Mouse (Mus musculus) heart, adult 2 months (tissue): ENCODE measurements around the gene Pkm. TPM values are rescaled to one million over a fixed set of nuclear protein-coding genes. Genes with fewer than 3 reads are reported as not detected.

Source experiments
- DNase-seq, 2 experiments: peaks; one replicate each; pipeline ENCODE4 v3.0.0; 2021
- H3K27ac ChIP-seq: fragments of 200-600 bp; 2 replicates; pipeline ENCODE4 v1.8.1; 2022
- H3K27me3 ChIP-seq: fragments of 200-500 bp; 2 replicates; pipeline ENCODE4 v1.6.1; 2012; ENCODE audit warnings: mild to moderate bottlenecking, low read length, inconsistent platforms, mixed read lengths; ENCODE audit not compliant: control insufficient read depth, insufficient read depth
- H3K36me3 ChIP-seq: fragments of 200-500 bp; 2 replicates; pipeline ENCODE4 v1.6.1; 2012; ENCODE audit warnings: low read length, inconsistent platforms; ENCODE audit not compliant: control insufficient read depth, insufficient read depth
- H3K4me1 ChIP-seq: fragments of 200-500 bp; 2 replicates; pipeline ENCODE4 v1.6.1; 2011; ENCODE audit warnings: low read length; ENCODE audit not compliant: control insufficient read depth, insufficient read depth
- H3K4me3 ChIP-seq: fragments of 200-600 bp; 2 replicates; pipeline ENCODE4 v1.8.1; 2022
- H3K79me2 ChIP-seq: fragments of 200-500 bp; replicated peaks from 2 replicates; pipeline ENCODE4 v1.6.1; 2012; ENCODE audit warnings: mild to moderate bottlenecking, inconsistent platforms, low read length, moderate library complexity, mixed read lengths; ENCODE audit not compliant: control insufficient read depth, insufficient read depth
- H3K9ac ChIP-seq: fragments of 200-500 bp; 2 replicates; pipeline ENCODE4 v1.6.1; 2012; ENCODE audit warnings: low read depth, mild to moderate bottlenecking, control low read depth, inconsistent platforms, low read length, mixed read lengths
- CTCF ChIP-seq: fragments of 200-600 bp; IDR thresholded peaks from 2 replicates; pipeline ENCODE4 v1.8.1; 2022; ENCODE audit warnings: antibody characterized with exemption, mild to moderate bottlenecking, moderate library complexity
- EP300 ChIP-seq: fragments of 200-500 bp; IDR thresholded peaks from 2 replicates; pipeline ENCODE4 v1.6.1; 2011; ENCODE audit warnings: low read depth, low read length, control low read depth; ENCODE audit not compliant: insufficient read depth
- POLR2A ChIP-seq: fragments of 200-500 bp; IDR thresholded peaks from 2 replicates; pipeline ENCODE4 v1.6.1; 2011; ENCODE audit warnings: mild to moderate bottlenecking, low read depth, low read length, control low read depth; ENCODE audit not compliant: insufficient read depth
- WGBS: fragments of 180-500 bp; shearing (Covaris S2); methylation state at CpG from one replicate; pipeline ENCODE4 v1.1.7; 2018; 5-methylcytosine and 5-hydroxymethylcytosine counted together
- intact Hi-C: fragments of 180-260 bp; cut with DNase I; formaldehyde crosslinking; loops from one replicate; pipeline ENCODE4 v1.15.1; 2025
- polyA plus RNA-seq: library from polyadenylated mRNA; depleted of rRNA; stranded (reverse); fragments of >200 nt; gene quantifications from 2 replicates; pipeline ENCODE4 v1.2.3, GENCODE M21; 2012
- total RNA-seq, 2 experiments: library from RNA; stranded (reverse); gene quantifications; 2 replicates each; pipeline ENCODE4 v1.2.3; 2021

Gene Pkm
- total and polyA plus RNA-seq, 3 experiments = 1,073 to 1,773 (median 1,081) TPM

DNA sequence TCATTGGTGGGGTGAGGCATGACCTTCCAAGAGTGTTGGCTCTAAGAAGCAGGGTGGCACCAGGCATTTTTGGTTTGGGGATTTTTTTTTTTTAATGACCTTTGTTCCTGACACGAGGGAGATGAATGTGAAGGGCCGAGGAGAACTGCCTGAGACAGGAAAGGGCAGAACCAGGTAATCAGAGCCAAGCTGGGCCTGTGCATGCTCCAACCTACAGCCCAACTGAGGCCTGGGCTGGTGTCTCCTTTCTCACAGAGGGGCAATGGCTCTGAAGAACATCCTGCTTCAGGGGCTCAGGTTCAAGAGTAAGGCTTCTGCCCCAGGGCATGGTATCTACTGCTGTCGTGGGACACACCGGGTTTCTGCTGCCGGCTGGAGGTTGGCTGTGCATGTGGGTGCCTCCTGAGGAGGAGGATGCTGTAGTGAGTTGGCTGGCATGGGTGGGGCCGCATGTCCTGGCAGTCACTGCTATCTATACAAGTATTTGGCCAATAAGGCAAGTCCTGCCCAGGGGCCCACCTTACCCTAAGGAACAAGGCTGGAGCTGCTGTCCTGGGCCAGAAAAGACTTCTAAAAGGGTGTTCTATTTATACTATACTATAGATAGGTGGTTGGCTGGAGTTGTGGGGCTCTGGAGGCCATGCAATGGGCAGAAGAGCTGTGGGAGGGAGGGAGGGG, 5.3 kb downstream of the Pkm start:
- Histone ChIP-seq H3K27ac (peak overlapping the region; percentile 97), H3K4me3 (no peak overlapping the region), H3K9ac (no peak overlapping the region; the same call in 1 of the 2 replicates), H3K27me3 (no peaks in the 10 kb centered on the region), H3K36me3 (peaks cover 35% of the 10 kb centered on the region), H3K4me1 (peaks cover 22% of the 10 kb centered on the region), H3K79me2 (peaks cover 4% of the 10 kb centered on the region; the same call in 1 of the 2 replicates)
- TF ChIP-seq EP300 = no peak
- no peak for TF ChIP-seq CTCF
- TF ChIP-seq POLR2A = no peak
- intact Hi-C loops = no loop called here
- 33% methylated on average over 6 of the region's 6 CpGs for WGBS
- no peak for DNase-seq

- no peak for TF ChIP-seq EP300
- DNase-seq = no peak
- H3K4me3 ChIP-seq = no peak overlapping the region
- no peak overlapping the region for H3K9ac ChIP-seq
- no peaks in the 10 kb centered on the region for H3K27me3 ChIP-seq
- H3K36me3 ChIP-seq = peaks cover 45% of the 10 kb centered on the region
- H3K79me2 ChIP-seq = peaks cover 4% of the 10 kb centered on the region; the same call in 1 of the 2 replicates
- intact Hi-C loops = no loop called here
- H3K4me1 ChIP-seq = peaks cover 23% of the 10 kb centered on the region
- peak overlapping the region; percentile 97 for H3K27ac ChIP-seq
- WGBS = 63% methylated on average over 7 of the region's 7 CpGs
Measured at GRCm38 (mm10) chr9:59663226-59663625, 7.1 kb downstream of the Pkm start.

- intact Hi-C loops = no loop called here
- H3K27ac ChIP-seq = peak overlapping the region; percentile 97
- H3K4me3 ChIP-seq = no peak overlapping the region
- no peak for TF ChIP-seq EP300
- no peak for TF ChIP-seq POLR2A
- no peak for TF ChIP-seq CTCF
- peaks cover 23% of the 10 kb centered on the region for H3K4me1 ChIP-seq
- 44% methylated on average over 3 of the region's 3 CpGs for WGBS
- H3K36me3 ChIP-seq = peaks cover 44% of the 10 kb centered on the region
- no peak for DNase-seq
- peaks cover 4% of the 10 kb centered on the region; the same call in 1 of the 2 replicates for H3K79me2 ChIP-seq
- no peaks in the 10 kb centered on the region for H3K27me3 ChIP-seq
- no peak overlapping the region for H3K9ac ChIP-seq
Measured at GRCm38 (mm10) chr9:59663957-59664356, 7.8 kb downstream of the Pkm start.

DNA sequence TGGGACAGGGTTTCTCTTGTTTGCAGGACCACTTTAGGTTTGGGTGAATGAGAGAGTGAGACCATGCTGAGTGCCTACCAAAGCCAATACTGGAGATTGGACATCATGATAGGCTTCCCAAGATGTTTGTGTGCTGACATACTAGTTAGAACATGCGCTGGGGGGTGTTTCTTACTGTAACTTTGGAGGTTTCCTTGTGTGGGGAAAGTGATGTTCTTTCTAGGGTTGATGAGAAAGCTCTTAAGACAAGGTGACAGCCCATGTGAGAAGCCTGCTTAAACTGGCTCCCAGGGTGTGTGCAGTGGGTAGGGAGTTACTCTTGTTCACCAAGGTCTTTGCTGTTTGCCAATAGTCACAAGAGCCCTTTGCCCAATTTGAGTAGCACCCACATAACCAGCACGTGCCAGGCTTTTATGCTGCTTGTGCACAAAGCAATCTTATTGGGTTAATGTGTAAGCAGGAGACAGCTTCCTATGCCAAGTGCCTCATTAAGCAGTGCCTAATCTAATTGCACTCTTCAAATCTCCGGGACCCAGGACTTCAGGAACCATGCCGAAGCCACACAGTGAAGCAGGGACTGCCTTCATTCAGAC, 8.6 kb downstream of the Pkm start:
- 63% methylated on average over 4 of the region's 4 CpGs for WGBS
- Histone ChIP-seq H3K36me3 (peaks cover 38% of the 10 kb centered on the region), H3K27me3 (no peaks in the 10 kb centered on the region), H3K79me2 (peaks cover 4% of the 10 kb centered on the region; the same call in 1 of the 2 replicates), H3K4me1 (peaks cover 21% of the 10 kb centered on the region), H3K9ac (no peak overlapping the region), H3K4me3 (no peak overlapping the region), H3K27ac (peak overlapping the region; percentile 97)
- DNase-seq = no peak
- no peak for TF ChIP-seq CTCF
- no peak for TF ChIP-seq EP300
- no peak for TF ChIP-seq POLR2A
- intact Hi-C loops = no loop called here

DNA sequence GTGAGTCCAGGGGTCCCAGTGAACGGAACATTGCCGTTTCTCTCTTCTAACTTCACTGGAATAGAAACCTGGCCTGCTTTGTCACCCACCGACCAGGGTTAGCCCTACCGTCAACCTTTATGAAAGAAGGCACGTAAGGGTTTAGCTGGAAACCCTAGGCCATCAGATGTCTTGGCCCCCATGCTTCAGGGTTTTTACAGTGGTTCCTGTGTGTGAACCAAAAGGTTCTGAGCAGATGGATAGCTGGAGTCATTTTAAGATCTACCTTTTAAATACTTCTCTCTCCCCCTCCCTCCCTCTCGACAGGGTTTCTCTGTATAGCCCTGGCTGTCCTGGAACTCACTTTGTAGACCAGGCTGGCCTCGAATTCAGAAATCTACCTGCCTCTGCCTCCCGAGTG, 9.8 kb downstream of the Pkm start:
- Histone ChIP-seq H3K4me1 (peaks cover 14% of the 10 kb centered on the region), H3K9ac (no peak overlapping the region), H3K27ac (peak overlapping the region; percentile 65; the same call in 1 of the 2 replicates), H3K4me3 (no peak overlapping the region), H3K27me3 (no peaks in the 10 kb centered on the region), H3K79me2 (peaks cover 4% of the 10 kb centered on the region; the same call in 1 of the 2 replicates), H3K36me3 (peaks cover 33% of the 10 kb centered on the region)
- 80% methylated on average over 8 of the region's 8 CpGs for WGBS
- intact Hi-C loops = no loop called here
- no peak for DNase-seq
- no peak for TF ChIP-seq CTCF

DNA sequence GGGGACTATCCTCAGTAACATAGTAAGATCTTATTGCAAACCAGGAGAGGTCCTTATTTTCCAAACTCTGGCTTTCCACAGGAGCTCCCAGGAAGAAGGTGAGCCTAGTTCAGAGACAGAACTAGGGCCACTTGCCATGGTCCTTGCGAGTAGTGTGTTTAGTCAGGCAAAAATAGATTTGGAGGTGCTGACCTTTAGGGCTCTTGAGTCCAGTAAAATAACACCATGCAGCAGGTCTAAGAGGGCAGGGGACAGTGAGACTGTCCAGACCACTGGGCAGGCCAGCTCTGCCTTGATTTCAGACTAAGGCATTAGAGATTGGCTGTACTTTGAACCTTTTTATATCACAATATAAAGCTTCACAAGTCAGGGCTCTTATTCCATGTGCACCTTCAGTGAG, 10.6 kb downstream of the Pkm start:
- H3K27ac ChIP-seq = peak overlapping the region; percentile 65
- 45% methylated on average over 1 of the region's 1 CpGs for WGBS
- peaks cover 3% of the 10 kb centered on the region; the same call in 1 of the 2 replicates for H3K79me2 ChIP-seq
- H3K27me3 ChIP-seq = no peaks in the 10 kb centered on the region
- H3K36me3 ChIP-seq = peaks cover 33% of the 10 kb centered on the region
- H3K4me1 ChIP-seq = peaks cover 9% of the 10 kb centered on the region
- DNase-seq = no peak
- no peak overlapping the region for H3K4me3 ChIP-seq
- intact Hi-C loops = no loop called here
- no peak for TF ChIP-seq CTCF
- TF ChIP-seq EP300 = no peak
- TF ChIP-seq POLR2A = no peak
- H3K9ac ChIP-seq = no peak overlapping the region
